Mouse (Mus musculus): ENCODE measurements around the gene Ddo. TPM values are rescaled to one million over a fixed set of nuclear protein-coding genes. Genes with fewer than 3 reads are reported as not detected.
A peak's percentile ranks its signal among the peaks of the same experiment; 100 is the strongest.

The Ddo gene
- total RNA-seq, 2 experiments from 2014 or later, result not detected

GRCm38 (mm10) chr10:40649634-40650033, 19.8 kb downstream of the Ddo start:
- ATAC-seq (replicated peaks; ENCODE audit: poor library complexity, severe bottlenecking), result no peak

- no peak for ATAC-seq (replicated peaks; ENCODE audit: poor library complexity, severe bottlenecking)
Observed at GRCm38 (mm10) chr10:40651676-40652075, 21.9 kb downstream of the Ddo start.

GRCm38 (mm10) chr10:40665270-40665669, 35.5 kb downstream of the Ddo start:
- no peak for ATAC-seq (replicated peaks; ENCODE audit: poor library complexity, severe bottlenecking)

GRCm38 (mm10) chr10:40666943-40667342, 37.1 kb downstream of the Ddo start:
- no peak for ATAC-seq (replicated peaks; ENCODE audit: poor library complexity, severe bottlenecking)

GRCm38 (mm10) chr10:40668640-40669039, 38.8 kb downstream of the Ddo start:
- no peak for ATAC-seq (replicated peaks; ENCODE audit: poor library complexity, severe bottlenecking)

- no peak for ATAC-seq (replicated peaks; ENCODE audit: poor library complexity, severe bottlenecking)
Observed at GRCm38 (mm10) chr10:40672587-40673296, 42.9 kb downstream of the Ddo start.

GRCm38 (mm10) chr10:40673297-40673665, 43.5 kb downstream of the Ddo start:
- ATAC-seq (replicated peaks; ENCODE audit: poor library complexity, severe bottlenecking), result no peak

- ATAC-seq (replicated peaks; ENCODE audit: poor library complexity, severe bottlenecking), result no peak
Observed at GRCm38 (mm10) chr10:40674151-40674550, 44.3 kb downstream of the Ddo start.

- peak; percentile 42; the same call in 1 of the 2 replicates for ATAC-seq (replicated peaks; ENCODE audit: poor library complexity, severe bottlenecking)
Observed at GRCm38 (mm10) chr10:40675921-40676320, 46.1 kb downstream of the Ddo start.

- ATAC-seq (replicated peaks; ENCODE audit: poor library complexity, severe bottlenecking), result no peak
Observed at GRCm38 (mm10) chr10:40678477-40678876, 48.7 kb downstream of the Ddo start.

- ATAC-seq (replicated peaks; ENCODE audit: poor library complexity, severe bottlenecking), result no peak
Observed at GRCm38 (mm10) chr10:40682470-40682869, 52.7 kb downstream of the Ddo start.

GRCm38 (mm10) chr10:40683092-40683867, 53.5 kb downstream of the Ddo start, which contains the start of gene Mettl24:
Mettl24 (plus strand) TSS chr10:40683282.
- ATAC-seq (replicated peaks; ENCODE audit: poor library complexity, severe bottlenecking), result peak; percentile 69

- ATAC-seq (replicated peaks; ENCODE audit: poor library complexity, severe bottlenecking), result no peak
Observed at GRCm38 (mm10) chr10:40683868-40684253, 54.0 kb downstream of the Ddo start.

GRCm38 (mm10) chr10:40684326-40684725, 54.5 kb downstream of the Ddo start:
- ATAC-seq (replicated peaks; ENCODE audit: poor library complexity, severe bottlenecking), result no peak

- no peak for ATAC-seq (replicated peaks; ENCODE audit: poor library complexity, severe bottlenecking)
Observed at GRCm38 (mm10) chr10:40685641-40686040, 55.8 kb downstream of the Ddo start.

- no peak for ATAC-seq (replicated peaks; ENCODE audit: poor library complexity, severe bottlenecking)
Observed at GRCm38 (mm10) chr10:40686976-40687375, 57.2 kb downstream of the Ddo start.

- ATAC-seq (replicated peaks; ENCODE audit: poor library complexity, severe bottlenecking), result no peak
Observed at GRCm38 (mm10) chr10:40687407-40687806, 57.6 kb downstream of the Ddo start.

- ATAC-seq (replicated peaks; ENCODE audit: poor library complexity, severe bottlenecking), result no peak
Observed at GRCm38 (mm10) chr10:40688266-40688665, 58.5 kb downstream of the Ddo start.

GRCm38 (mm10) chr10:40688873-40689272, 59.1 kb downstream of the Ddo start:
- ATAC-seq (replicated peaks; ENCODE audit: poor library complexity, severe bottlenecking), result no peak

- no peak for ATAC-seq (replicated peaks; ENCODE audit: poor library complexity, severe bottlenecking)
Observed at GRCm38 (mm10) chr10:40698652-40699051, 68.8 kb downstream of the Ddo start.

- ATAC-seq (replicated peaks; ENCODE audit: poor library complexity, severe bottlenecking), result no peak
Observed at GRCm38 (mm10) chr10:40711127-40711526, 81.3 kb downstream of the Ddo start.
